10 mouse cellular contexts compared by ENCODE assay signal in genomic region chr3:135674716-135675392, GRCm38 (mm10). TPM values are rescaled to one million over a fixed set of nuclear protein-coding genes. Genes with fewer than 3 reads are reported as not detected.
DNase-seq lines count a peak whose midpoint lies in the region; ATAC-seq lines count a peak whose summit lies in the region.
"Had no signal": no experiment of that assay in that cellular context is flagged by ENCODE, and none has a peak within 500 bp of the region (broad histone marks: within the 10 kb centered on the region; RNA-seq: fewer than 3 reads in every experiment).

No protein-coding gene starts in this region.

- H3K9me3 ChIP-seq in hindbrain, embryonic 11.5 days (ENCODE audit: control insufficient read depth, low read length), result no peaks in the 10 kb centered on the region

- no peak overlapping the region for H3K9ac ChIP-seq in hindbrain, embryonic 11.5 days (ENCODE audit: low read depth, low read length)

- peak overlapping the region; percentile 36; the same call in 1 of the 2 replicates for H3K27ac ChIP-seq in hindbrain, embryonic 11.5 days (ENCODE audit: low read depth, low read length)

- no peaks in the 10 kb centered on the region for H3K27me3 ChIP-seq in hindbrain, embryonic 11.5 days (ENCODE audit: control insufficient read depth, insufficient read depth, low read length)

- 69% methylated on average over 13 of the region's 13 CpGs for WGBS in hindbrain, embryonic 11.5 days

- H3K36me3 ChIP-seq in hindbrain, embryonic 11.5 days (ENCODE audit: control insufficient read depth, insufficient read depth, low read length), result no peaks in the 10 kb centered on the region

- ATAC-seq in hindbrain, embryonic 11.5 days (ENCODE audit: low FRiP score), result peak; percentile 77; the same call in 1 of the 2 replicates
- no peak for ATAC-seq in megakaryocyte progenitor cell, adult 5-6 weeks (replicated peaks; ENCODE audit: poor library complexity)
- no peak for ATAC-seq in erythroblast, adult 5-6 weeks (replicated peaks; ENCODE audit: low FRiP score, poor library complexity, severe bottlenecking)

- H3K4me2 ChIP-seq in hindbrain, embryonic 11.5 days (replicated peaks; ENCODE audit: low read depth, low read length), result no peak overlapping the region

- peaks cover 6% of the 10 kb centered on the region for H3K4me1 ChIP-seq in hindbrain, embryonic 11.5 days (replicated peaks; ENCODE audit: control insufficient read depth, insufficient read depth, low read length)

- peak; percentile 58 for DNase-seq in 3134 (ENCODE audit: extremely low read depth, insufficient read length, low spot score)
- DNase-seq in CD4-positive, CD25-positive, alpha-beta regulatory T cell, adult 2 months (ENCODE audit: low read depth, low spot score), result peak; percentile 41
- no peak for DNase-seq in hindbrain, embryonic 11.5 days (ENCODE audit: low spot score)
- DNase-seq in kidney, postnatal 4 days, result peak; percentile 21 to 42
- no peak for DNase-seq in right cerebral cortex, postnatal 14 days
- DNase-seq in embryo, embryonic 11 days, result no peak
- DNase-seq: lung, adult 2 months had no signal

- H3K4me3 ChIP-seq in hindbrain, embryonic 11.5 days (ENCODE audit: low read depth, low read length), result no peak overlapping the region
- H3K4me3 ChIP-seq: erythroblast, embryonic 14.5 days had no signal

RNA-seq across cellular contexts. Expression of gene Nfkb1, which starts 16.5 kb away (rescaled TPM):
- polyA plus RNA-seq in hindbrain, embryonic 11.5 days (2014; fragmentation: Nextera tagmentation; extraction: Ambion mirVana), result 10.6 and 12.3 TPM in 2 replicates
- 58.7 and 65.3 TPM in 2 replicates for total RNA-seq in megakaryocyte progenitor cell, adult 5-6 weeks (2015)
- total RNA-seq in megakaryocyte progenitor cell, adult 5-6 weeks (2017), result 109 and 110 TPM in 2 replicates
- 15.9 and 25.4 TPM in 2 replicates for total RNA-seq in erythroblast, adult 5-6 weeks (2015; ENCODE audit: low replicate concordance)
- total RNA-seq in erythroblast, adult 5-6 weeks (2017; ENCODE audit: low replicate concordance), result 19.4 and 25.1 TPM in 2 replicates

Comparison
In these comparisons a context has a peak if more than half of its experiments do, and no peak if none do; other contexts are left out.
1. DNase-seq: peak in 3134 (single experiment), CD4-positive, CD25-positive, alpha-beta regulatory T cell, adult 2 months (single experiment) and kidney, postnatal 4 days (2 of 2); none in hindbrain, embryonic 11.5 days (single experiment), right cerebral cortex, postnatal 14 days (single experiment) and embryo, embryonic 11 days (single experiment).